Mouse (Mus musculus): Measurements from ENCODE around the gene Mapk11.

GRCm38 (mm10) chr15:89136461-89137155, 12.8 kb downstream of the Mapk11 start:
- TF ChIP-seq POLR2A (IDR thresholded peaks at IDR 0.05; ENCODE audit: borderline replicate concordance, extremely low read depth, low read depth, low read length) = no peak
- no peak for TF ChIP-seq CTCF (IDR thresholded peaks at IDR 0.05; ENCODE audit: insufficient read depth, low read length)
